Comparison of ENCODE assay signal across 20 mouse cellular contexts in the genomic region with DNA sequence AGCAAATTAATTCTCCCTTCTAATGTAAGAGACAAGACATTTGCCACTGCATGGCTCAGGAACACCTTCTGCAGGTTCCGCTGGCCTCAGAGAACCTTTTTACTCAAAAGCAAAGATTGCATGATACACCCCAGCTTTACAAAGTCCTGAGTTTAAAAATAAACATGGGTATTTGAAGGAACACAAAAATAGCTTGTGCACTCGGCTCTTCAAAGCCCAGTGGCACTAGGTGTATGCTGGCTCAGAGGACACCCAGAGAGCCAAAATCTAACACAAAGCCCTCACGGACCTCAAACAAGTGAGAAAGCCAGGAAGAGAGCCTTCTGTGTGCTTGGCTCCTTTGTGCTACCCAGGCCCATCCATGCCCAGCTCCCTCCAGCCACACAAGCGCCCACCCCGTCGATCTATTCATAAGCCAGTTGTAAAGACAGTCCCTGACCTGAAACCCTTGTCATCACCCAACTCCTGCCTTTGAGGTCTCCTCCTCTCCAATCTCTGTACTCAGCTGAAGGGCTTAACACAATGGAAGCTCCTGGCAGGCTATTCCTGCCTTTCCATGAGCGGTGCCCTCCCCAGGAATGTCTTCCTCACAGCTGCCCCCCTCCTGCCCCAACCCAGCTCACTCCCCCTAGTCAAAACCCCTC. TPM values are rescaled to one million over a fixed set of nuclear protein-coding genes. Genes with fewer than 3 reads are reported as not detected.
DNase-seq lines count a peak whose midpoint lies in the region; ATAC-seq and TF ChIP-seq lines count a peak whose summit lies in the region.
"Had no signal": no experiment of that assay in that cellular context is flagged by ENCODE, and none has a peak within 500 bp of the region (broad histone marks: within the 10 kb centered on the region; RNA-seq: fewer than 3 reads in every experiment).

No protein-coding gene starts in this region.

- no peak overlapping the region for H3K4me2 ChIP-seq in lung, embryonic 14.5 days
- H3K4me2 ChIP-seq in heart, embryonic 16.5 days (ENCODE audit: low read depth, low read length): peak overlapping the region; percentile 46
- H3K4me2 ChIP-seq: hindbrain, embryonic 15.5 days; kidney, embryonic 15.5 days; limb, embryonic 13.5 days; liver, embryonic 15.5 days; neural tube, embryonic 12.5 days had no signal

- peak overlapping the region; percentile 1; the same call in 1 of the 2 replicates for H3K27ac ChIP-seq in lung, embryonic 14.5 days (ENCODE audit: low read depth)
- H3K27ac ChIP-seq in heart, embryonic 16.5 days (ENCODE audit: low read length): peak overlapping the region; percentile 97
- H3K27ac ChIP-seq: hindbrain, embryonic 15.5 days; kidney, embryonic 15.5 days; limb, embryonic 13.5 days; liver, embryonic 15.5 days; neural tube, embryonic 12.5 days had no signal

- H3K9me3 ChIP-seq in lung, embryonic 14.5 days (ENCODE audit: low read depth, low read length): no peaks in the 10 kb centered on the region
- no peaks in the 10 kb centered on the region for H3K9me3 ChIP-seq in heart, embryonic 16.5 days (replicated peaks; ENCODE audit: control insufficient read depth, low read length)
- H3K9me3 ChIP-seq: hindbrain, embryonic 15.5 days; kidney, embryonic 15.5 days; limb, embryonic 13.5 days; liver, embryonic 15.5 days; neural tube, embryonic 12.5 days had no signal

- no peaks in the 10 kb centered on the region for H3K36me3 ChIP-seq in lung, embryonic 14.5 days (ENCODE audit: insufficient read depth)
- no peaks in the 10 kb centered on the region for H3K36me3 ChIP-seq in heart, embryonic 16.5 days (ENCODE audit: control insufficient read depth, insufficient read depth)
- H3K36me3 ChIP-seq: hindbrain, embryonic 15.5 days; kidney, embryonic 15.5 days; limb, embryonic 13.5 days; liver, embryonic 15.5 days; neural tube, embryonic 12.5 days had no signal

- 0 out of 2 replicates have a peak, but pooled peaks have one; percentile 21 for ATAC-seq in frontal cortex, adult (ENCODE audit: low TSS enrichment)
- ATAC-seq in lung, embryonic 14.5 days (ENCODE audit: insufficient read depth): no peak
- peak; percentile 78 for ATAC-seq in heart, embryonic 16.5 days (replicated peaks; ENCODE audit: extremely low read depth, insufficient read depth, low FRiP score)
- ATAC-seq: forebrain, embryonic 16.5 days; intestine, postnatal 0 days; lung, postnatal 0 days had no signal

- 67% methylated on average over 7 of the region's 7 CpGs for WGBS in lung, embryonic 14.5 days
- WGBS in heart, embryonic 16.5 days: 50% methylated on average over 7 of the region's 7 CpGs

- no peak for DNase-seq in frontal cortex, postnatal 25 days (ENCODE audit: low spot score in 2 of 2)
- no peak for DNase-seq in lung, embryonic 14.5 days
- no peak for DNase-seq in lung, postnatal 36 days
- DNase-seq in heart, adult 9 months (ENCODE audit: low spot score in 2 of 2): peak; percentile 44 to 51
- DNase-seq in testis, postnatal 10 days (ENCODE audit: low spot score): no peak
- DNase-seq in Muller cell, postnatal 12 days (ENCODE audit: inconsistent ontology term): no peak
- DNase-seq: cerebellum, adult 8-10 months; kidney, postnatal 4 days; right cerebral cortex, adult 18-20 months; thymus, postnatal 25 days had no signal

- TF ChIP-seq CTCF in lung, embryonic 14.5 days (IDR thresholded peaks at IDR 0.05; ENCODE audit: low read depth): no peak

- no peak overlapping the region for H3K9ac ChIP-seq in lung, embryonic 14.5 days
- peak overlapping the region; percentile 42 for H3K9ac ChIP-seq in heart, embryonic 16.5 days (ENCODE audit: low read length)
- H3K9ac ChIP-seq: hindbrain, embryonic 15.5 days; kidney, embryonic 15.5 days; limb, embryonic 13.5 days; liver, embryonic 15.5 days; neural tube, embryonic 12.5 days had no signal

- H3K4me3 ChIP-seq in lung, embryonic 14.5 days (ENCODE audit: low read depth, low read length): no peak overlapping the region
- H3K4me3 ChIP-seq in heart, embryonic 16.5 days (ENCODE audit: low read length): no peak overlapping the region
- H3K4me3 ChIP-seq: hindbrain, embryonic 15.5 days; kidney, embryonic 15.5 days; limb, embryonic 13.5 days; liver, embryonic 15.5 days; neural tube, embryonic 12.5 days had no signal

- H3K4me1 ChIP-seq in lung, embryonic 14.5 days (ENCODE audit: insufficient read depth): no peaks in the 10 kb centered on the region
- peaks cover 45% of the 10 kb centered on the region for H3K4me1 ChIP-seq in heart, embryonic 16.5 days (ENCODE audit: control insufficient read depth, insufficient read depth, low read length)
- H3K4me1 ChIP-seq: kidney, embryonic 15.5 days; neural tube, embryonic 12.5 days had no signal

- no peaks in the 10 kb centered on the region for H3K27me3 ChIP-seq in lung, embryonic 14.5 days (ENCODE audit: insufficient read depth, low read length)
- no peaks in the 10 kb centered on the region for H3K27me3 ChIP-seq in heart, embryonic 16.5 days (ENCODE audit: control insufficient read depth, insufficient read depth, low read length)
- H3K27me3 ChIP-seq: hindbrain, embryonic 15.5 days; kidney, embryonic 15.5 days; limb, embryonic 13.5 days; liver, embryonic 15.5 days; neural tube, embryonic 12.5 days had no signal

RNA-seq across cellular contexts. Expression of a gene that starts 23.4 kb away (rescaled TPM):
- 38.2 and 40.5 TPM in 2 replicates for polyA plus RNA-seq in lung, embryonic 14.5 days (2014; fragmentation: Nextera tagmentation; extraction: Ambion mirVana)
- polyA plus RNA-seq in heart, embryonic 16.5 days (2015; fragmentation: Nextera tagmentation; extraction: Ambion mirVana): 53.9 and 59.9 TPM in 2 replicates

Comparison
In these comparisons a context has a peak if more than half of its experiments do, and no peak if none do; other contexts are left out.
1. DNase-seq: peak in heart, adult 9 months (2 of 2); none in frontal cortex, postnatal 25 days (0 of 2), lung, embryonic 14.5 days (single experiment), lung, postnatal 36 days (single experiment), testis, postnatal 10 days (single experiment) and Muller cell, postnatal 12 days (single experiment).